Mouse (Mus musculus): ENCODE measurements around the gene Stx6.

- TF ChIP-seq CTCF (IDR thresholded peaks at IDR 0.05; ENCODE audit: extremely low read depth, insufficient read length, insufficient replicate concordance, low read depth, low read length), result no peak
- no peak for TF ChIP-seq POLR2A (IDR thresholded peaks at IDR 0.05; ENCODE audit: low read depth, low read length)
Observed at GRCm38 (mm10) chr1:155203954-155204353, 45.4 kb downstream of the Stx6 start.
